Mouse (Mus musculus): ENCODE measurements around the gene Ccdc9b. TPM values are rescaled to one million over a fixed set of nuclear protein-coding genes. Genes with fewer than 3 reads are reported as not detected.

The Ccdc9b gene
- polyA plus RNA-seq, 1 experiment = 0.51 TPM

- Histone ChIP-seq H3K9me3 (replicated peaks; ENCODE audit: control insufficient read depth, insufficient read depth, low read length, poor library complexity, severe bottlenecking) (no peaks in the 10 kb centered on the region), H3K4me3 (ENCODE audit: low read depth, low read length) (no peak overlapping the region), H3K9ac (ENCODE audit: low read depth, poor library complexity, severe bottlenecking) (no peak overlapping the region), H3K27ac (ENCODE audit: insufficient read depth, low read length) (no peak overlapping the region), H3K27me3 (ENCODE audit: control insufficient read depth, insufficient read depth, low read length, poor library complexity, severe bottlenecking) (peaks cover 22% of the 10 kb centered on the region), H3K36me3 (ENCODE audit: control insufficient read depth, insufficient read depth, low read length, poor library complexity, severe bottlenecking) (no peaks in the 10 kb centered on the region), H3K4me1 (ENCODE audit: control insufficient read depth, insufficient read depth, low read length) (no peaks in the 10 kb centered on the region)
- TF ChIP-seq POLR2A (IDR thresholded peaks at IDR 0.05; ENCODE audit: insufficient read depth, low read length) (no peak), EP300 (IDR thresholded peaks at IDR 0.05; ENCODE audit: insufficient read depth, low read depth, low read length) (no peak), CTCF (IDR thresholded peaks at IDR 0.05; ENCODE audit: low read depth, low read length) (no peak)
Measured at GRCm38 (mm10) chr2:118750476-118750875, 12.0 kb downstream of the Ccdc9b start.

GRCm38 (mm10) chr2:118749341-118749884 is 13.0 kb downstream of the Ccdc9b start:
- Histone ChIP-seq H3K27me3 (ENCODE audit: control insufficient read depth, insufficient read depth, low read length, poor library complexity, severe bottlenecking) (peaks cover 24% of the 10 kb centered on the region), H3K36me3 (ENCODE audit: control insufficient read depth, insufficient read depth, low read length, poor library complexity, severe bottlenecking) (no peaks in the 10 kb centered on the region), H3K4me3 (ENCODE audit: low read depth, low read length) (no peak overlapping the region), H3K27ac (ENCODE audit: insufficient read depth, low read length) (no peak overlapping the region), H3K9me3 (replicated peaks; ENCODE audit: control insufficient read depth, insufficient read depth, low read length, poor library complexity, severe bottlenecking) (no peaks in the 10 kb centered on the region), H3K4me1 (ENCODE audit: control insufficient read depth, insufficient read depth, low read length) (no peaks in the 10 kb centered on the region), H3K9ac (ENCODE audit: low read depth, poor library complexity, severe bottlenecking) (no peak overlapping the region)
- TF ChIP-seq EP300 (IDR thresholded peaks at IDR 0.05; ENCODE audit: insufficient read depth, low read depth, low read length) (no peak), POLR2A (IDR thresholded peaks at IDR 0.05; ENCODE audit: insufficient read depth, low read length) (no peak), CTCF (IDR thresholded peaks at IDR 0.05; ENCODE audit: low read depth, low read length) (no peak)

GRCm38 (mm10) chr2:118747301-118747960 is 15.0 kb downstream of the Ccdc9b start:
- no peaks in the 10 kb centered on the region for H3K9me3 ChIP-seq (replicated peaks; ENCODE audit: control insufficient read depth, insufficient read depth, low read length, poor library complexity, severe bottlenecking)
- H3K27ac ChIP-seq (ENCODE audit: insufficient read depth, low read length) = no peak overlapping the region
- H3K4me1 ChIP-seq (ENCODE audit: control insufficient read depth, insufficient read depth, low read length) = no peaks in the 10 kb centered on the region
- H3K36me3 ChIP-seq (ENCODE audit: control insufficient read depth, insufficient read depth, low read length, poor library complexity, severe bottlenecking) = no peaks in the 10 kb centered on the region
- H3K27me3 ChIP-seq (ENCODE audit: control insufficient read depth, insufficient read depth, low read length, poor library complexity, severe bottlenecking) = peaks cover 27% of the 10 kb centered on the region
- no peak for TF ChIP-seq EP300 (IDR thresholded peaks at IDR 0.05; ENCODE audit: insufficient read depth, low read depth, low read length)
- H3K4me3 ChIP-seq (ENCODE audit: low read depth, low read length) = no peak overlapping the region
- H3K9ac ChIP-seq (ENCODE audit: low read depth, poor library complexity, severe bottlenecking) = no peak overlapping the region

- Histone ChIP-seq H3K9me3 (replicated peaks; ENCODE audit: control insufficient read depth, insufficient read depth, low read length, poor library complexity, severe bottlenecking) (no peaks in the 10 kb centered on the region), H3K4me3 (ENCODE audit: low read depth, low read length) (peak overlapping the region; percentile 64), H3K9ac (ENCODE audit: low read depth, poor library complexity, severe bottlenecking) (peak overlapping the region; percentile 90), H3K4me1 (ENCODE audit: control insufficient read depth, insufficient read depth, low read length) (no peaks in the 10 kb centered on the region), H3K27me3 (ENCODE audit: control insufficient read depth, insufficient read depth, low read length, poor library complexity, severe bottlenecking) (peaks cover 27% of the 10 kb centered on the region), H3K36me3 (ENCODE audit: control insufficient read depth, insufficient read depth, low read length, poor library complexity, severe bottlenecking) (no peaks in the 10 kb centered on the region), H3K27ac (ENCODE audit: insufficient read depth, low read length) (no peak overlapping the region)
- TF ChIP-seq CTCF (IDR thresholded peaks at IDR 0.05; ENCODE audit: low read depth, low read length) = no peak
- no peak for TF ChIP-seq EP300 (IDR thresholded peaks at IDR 0.05; ENCODE audit: insufficient read depth, low read depth, low read length)
- no peak for TF ChIP-seq POLR2A (IDR thresholded peaks at IDR 0.05; ENCODE audit: insufficient read depth, low read length)
Measured at GRCm38 (mm10) chr2:118745915-118746901, 16.3 kb downstream of the Ccdc9b start.

- H3K36me3 ChIP-seq (ENCODE audit: control insufficient read depth, insufficient read depth, low read length, poor library complexity, severe bottlenecking) = no peaks in the 10 kb centered on the region
- peak within 1 kb of the TSS; percentile 64 for H3K4me3 ChIP-seq (ENCODE audit: low read depth, low read length)
- H3K27ac ChIP-seq (ENCODE audit: insufficient read depth, low read length) = no peak within 1 kb of the TSS
- H3K4me1 ChIP-seq (ENCODE audit: control insufficient read depth, insufficient read depth, low read length) = no peaks in the 10 kb centered on the region
- H3K9ac ChIP-seq (ENCODE audit: low read depth, poor library complexity, severe bottlenecking) = peak within 1 kb of the TSS; percentile 90
- H3K27me3 ChIP-seq (ENCODE audit: control insufficient read depth, insufficient read depth, low read length, poor library complexity, severe bottlenecking) = peaks cover 27% of the 10 kb centered on the region
- no peaks in the 10 kb centered on the region for H3K9me3 ChIP-seq (replicated peaks; ENCODE audit: control insufficient read depth, insufficient read depth, low read length, poor library complexity, severe bottlenecking)
- TF ChIP-seq EP300 (IDR thresholded peaks at IDR 0.05; ENCODE audit: insufficient read depth, low read depth, low read length) (no peak), CTCF (IDR thresholded peaks at IDR 0.05; ENCODE audit: low read depth, low read length) (no peak), POLR2A (IDR thresholded peaks at IDR 0.05; ENCODE audit: insufficient read depth, low read length) (no peak)
Measured at GRCm38 (mm10) chr2:118745232-118745884, 17.1 kb downstream of the Ccdc9b start, which contains the start of gene Inafm2. TSS of gene Inafm2 (plus strand) at chr2:118745758.

Measured in ES-Bruce4 (cell line).